ENCODE assay signal across 35 mouse cellular contexts in genomic region chr10:67955982-67956381, GRCm38 (mm10). TPM values are rescaled to one million over a fixed set of nuclear protein-coding genes. Genes with fewer than 3 reads are reported as not detected.
"Had no signal": no experiment of that assay in that cellular context is flagged by ENCODE, and none has a peak within 500 bp of the region (broad histone marks: within the 10 kb centered on the region; RNA-seq: fewer than 3 reads in every experiment).

No protein-coding gene starts in this region.

- H3K27ac ChIP-seq: heart, embryonic 10.5 days; heart, embryonic 13.5 days; heart, embryonic 15.5 days; hindbrain, embryonic 10.5 days; hindbrain, embryonic 12.5 days; hindbrain, embryonic 13.5 days; hindbrain, embryonic 14.5 days; hindbrain, embryonic 15.5 days; hindbrain, postnatal 0 days; intestine, embryonic 15.5 days; kidney, embryonic 15.5 days; kidney, postnatal 0 days had no signal

- H3K4me3 ChIP-seq: heart, embryonic 10.5 days; heart, embryonic 12.5 days; heart, embryonic 13.5 days; heart, embryonic 15.5 days; hindbrain, embryonic 10.5 days; hindbrain, embryonic 12.5 days; hindbrain, embryonic 13.5 days; hindbrain, embryonic 15.5 days; intestine, embryonic 15.5 days; kidney, embryonic 15.5 days had no signal

- H3K4me2 ChIP-seq: heart, embryonic 11.5 days; heart, embryonic 12.5 days; heart, embryonic 13.5 days; heart, embryonic 15.5 days; hindbrain, embryonic 12.5 days; hindbrain, embryonic 13.5 days; hindbrain, embryonic 14.5 days; hindbrain, embryonic 15.5 days; intestine, embryonic 15.5 days; kidney, embryonic 15.5 days had no signal

- H3K36me3 ChIP-seq: heart, embryonic 10.5 days; heart, embryonic 12.5 days; heart, embryonic 13.5 days; heart, embryonic 15.5 days; hindbrain, embryonic 10.5 days; hindbrain, embryonic 12.5 days; hindbrain, embryonic 13.5 days; hindbrain, embryonic 15.5 days; intestine, embryonic 15.5 days; kidney, embryonic 15.5 days had no signal

- H3K9ac ChIP-seq: heart, embryonic 12.5 days; heart, embryonic 13.5 days; heart, embryonic 15.5 days; hindbrain, embryonic 12.5 days; hindbrain, embryonic 13.5 days; hindbrain, embryonic 14.5 days; hindbrain, embryonic 15.5 days; intestine, embryonic 15.5 days; kidney, embryonic 15.5 days had no signal

- H3K9me3 ChIP-seq: heart, embryonic 10.5 days; heart, embryonic 12.5 days; heart, embryonic 13.5 days; heart, embryonic 15.5 days; hindbrain, embryonic 10.5 days; hindbrain, embryonic 12.5 days; hindbrain, embryonic 13.5 days; hindbrain, embryonic 15.5 days; intestine, embryonic 15.5 days; kidney, embryonic 15.5 days had no signal

- H3K27me3 ChIP-seq: heart, embryonic 12.5 days; heart, embryonic 13.5 days; heart, embryonic 15.5 days; hindbrain, embryonic 12.5 days; hindbrain, embryonic 13.5 days; hindbrain, embryonic 15.5 days; intestine, embryonic 15.5 days; kidney, embryonic 15.5 days had no signal

- DNase-seq: heart, postnatal 10 days; heart, postnatal 14 days; heart, postnatal 36 days; heart, postnatal 4 days; kidney, adult 11 months; kidney, adult 18-20 months; kidney, adult 2 months; kidney, adult 8-10 months; kidney, adult 9 months; kidney, postnatal 10 days; kidney, postnatal 14 days; kidney, postnatal 25 days; kidney, postnatal 36 days; kidney, postnatal 4 days; layer of hippocampus, adult 9-11 months; layer of hippocampus, postnatal 36 days had no signal

- H3K4me1 ChIP-seq: heart, embryonic 10.5 days; heart, embryonic 12.5 days; heart, embryonic 13.5 days; heart, embryonic 15.5 days; hindbrain, embryonic 13.5 days; hindbrain, embryonic 15.5 days; intestine, embryonic 15.5 days; kidney, embryonic 15.5 days had no signal

- ATAC-seq: hindbrain, embryonic 16.5 days; hindbrain, postnatal 0 days; inflammation-experienced regulatory T-cells, adult 6 months; intestine, embryonic 15.5 days; intestine, embryonic 16.5 days; intestine, postnatal 0 days had no signal

RNA-seq across cellular contexts. Expression of gene Rtkn2, which starts 23.4 kb away (rescaled TPM):
- polyA plus RNA-seq: large intestine, adult 2 months had no signal
